Mouse (Mus musculus): ENCODE results near the gene Slc25a40.

Gene Slc25a40

DNA sequence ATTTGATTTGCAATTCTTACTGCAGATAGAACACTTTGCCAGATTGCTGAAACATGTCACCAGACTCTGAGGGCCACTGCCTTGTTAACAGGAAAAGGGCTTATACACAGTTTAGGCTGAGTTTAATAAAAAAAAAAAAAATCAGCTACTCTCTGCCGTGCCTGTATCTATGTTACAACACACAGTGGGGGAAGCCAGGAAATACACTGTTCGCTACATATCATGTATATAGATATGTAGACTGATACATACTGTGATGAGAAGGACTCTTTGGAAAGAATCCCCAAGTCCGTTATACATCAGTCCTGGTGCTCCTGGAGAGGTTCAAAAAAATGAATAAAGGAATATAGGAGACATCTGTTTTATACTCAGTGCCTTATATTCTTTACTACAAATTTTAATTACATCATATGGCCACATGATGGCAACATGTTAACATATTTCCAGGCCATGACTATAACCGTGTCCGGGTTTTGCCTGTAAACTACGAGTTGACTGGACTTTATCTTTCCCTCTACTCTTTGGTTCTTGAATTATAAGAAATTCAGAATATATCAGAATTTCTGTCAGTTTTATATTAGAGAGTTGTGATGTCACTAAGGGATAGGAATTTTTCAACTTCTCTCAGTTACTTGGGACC lies 66.9 kb downstream of the Slc25a40 start:
- in situ Hi-C loops (cut with MboI; ENCODE audit: low sequenced_read_pairs) = loop anchor here (25.0 kb wide), 1 partner anchor 348 kb away; no protein-coding TSS in a partner anchor

DNA sequence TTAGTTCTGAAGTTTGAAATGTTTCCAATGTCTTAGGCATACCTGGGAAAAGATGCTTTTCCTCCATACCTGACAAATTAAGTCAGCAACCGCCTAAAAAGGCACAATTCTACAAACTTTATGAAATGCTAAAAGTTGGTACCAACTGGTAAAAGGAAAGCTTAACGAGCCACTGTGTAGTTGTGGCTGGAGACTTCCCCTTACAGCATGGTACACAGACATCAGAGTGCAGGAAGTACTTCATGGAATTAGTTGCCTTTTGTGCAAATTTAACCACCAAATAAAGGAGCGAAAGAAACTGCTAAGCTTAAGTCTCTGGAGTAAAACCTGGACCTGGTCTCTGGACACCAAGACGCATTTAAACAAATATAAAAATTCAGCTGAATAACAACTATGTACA lies 69.1 kb downstream of the Slc25a40 start:
- in situ Hi-C loops (cut with MboI; ENCODE audit: low sequenced_read_pairs) = loop anchor here (25.0 kb wide), 1 partner anchor 346 kb away; no protein-coding TSS in a partner anchor
